Mouse (Mus musculus) megakaryocyte, embryonic 14.5 days (primary cell): ENCODE data around the gene Tent2.

Experiments
- FLI1 ChIP-seq: IDR thresholded peaks from 2 replicates; pipeline ENCODE4 v1.6.1; 2012; ENCODE audit warnings: low read length, inconsistent platforms, mixed read lengths
- GATA1 ChIP-seq: IDR thresholded peaks from 3 replicates; pipeline ENCODE4 v1.6.1; 2012; ENCODE audit warnings: mixed read lengths, low read length, inconsistent platforms, borderline replicate concordance

GRCm38 (mm10) chr13:93188738-93189137 lies 3.4 kb downstream of the Tent2 start:
- no peak for TF ChIP-seq GATA1
- no peak for TF ChIP-seq FLI1
